Mouse (Mus musculus) spleen, postnatal 0 days (tissue): ENCODE measurements around the gene Klhl11. TPM values are rescaled to one million over a fixed set of nuclear protein-coding genes. Genes with fewer than 3 reads are reported as not detected.

Source experiments
- polyA plus RNA-seq: library from polyadenylated mRNA; unstranded; fragments of >200 nt; fragmentation: Nextera tagmentation; extraction: Ambion mirVana; gene quantifications from 2 replicates; pipeline ENCODE4 v1.2.1, GENCODE M21; 2015

The Klhl11 gene
- polyA plus RNA-seq, result 1.9 and 2.7 TPM in 2 replicates

DNA sequence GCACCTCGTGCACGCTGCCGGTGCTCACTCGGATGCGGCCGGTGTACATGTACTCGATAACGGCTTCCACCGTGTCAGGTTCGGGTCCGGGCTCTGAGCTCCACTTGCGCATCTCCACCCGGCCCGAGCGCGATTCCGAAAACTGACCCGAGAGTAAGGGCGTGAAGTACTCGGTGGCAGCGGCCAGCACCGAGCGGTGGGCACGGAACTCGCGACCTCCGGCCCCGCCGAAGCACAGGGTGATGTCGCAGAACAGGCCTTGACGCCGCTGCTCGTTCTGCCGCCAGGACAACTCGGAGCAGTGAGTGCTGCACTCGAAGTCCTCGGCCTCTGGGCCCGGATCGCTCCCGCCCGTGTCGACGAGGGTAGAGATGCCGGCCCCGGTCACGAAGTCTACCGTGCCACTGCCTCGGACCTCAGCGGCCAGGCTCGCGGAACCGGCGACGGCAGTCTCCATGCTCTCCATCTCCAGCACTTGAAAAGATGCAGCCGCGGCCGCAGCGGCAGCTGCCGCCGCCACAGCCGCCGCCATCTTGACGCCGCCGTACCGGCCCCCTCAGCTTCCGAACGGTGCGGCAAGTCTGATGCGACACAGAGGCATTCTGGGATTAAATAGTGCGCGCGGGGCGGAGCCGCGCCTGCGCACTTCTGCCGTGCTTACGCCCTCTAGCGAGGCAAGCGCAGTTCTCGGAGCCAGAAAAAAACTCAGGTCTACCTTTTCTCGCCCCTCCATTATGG is at the start of gene Klhl11:
Gene Klhl11, minus strand, starts transcription at position 545 of the 738 bp plus-strand sequence.

DNA sequence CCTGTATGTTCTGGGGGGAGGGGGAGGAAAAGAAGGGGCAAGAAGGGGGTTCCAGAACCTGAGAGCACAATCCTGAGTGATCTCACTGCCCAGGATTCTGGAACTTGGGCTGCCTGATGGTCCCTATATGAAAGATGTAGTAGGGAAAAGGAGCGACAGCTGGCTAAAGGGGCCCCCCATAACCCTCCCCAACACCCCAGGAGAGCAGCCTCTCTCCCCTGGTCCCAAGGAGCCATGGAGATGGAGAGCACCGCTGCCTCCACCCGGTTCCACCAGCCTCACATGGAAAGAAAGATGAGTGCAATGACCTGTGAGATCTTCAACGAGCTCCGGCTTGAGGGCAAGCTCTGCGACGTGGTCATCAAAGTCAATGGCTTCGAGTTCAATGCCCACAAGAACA is 30.7 kb downstream of the Klhl11 start, which contains the start of the genes Nt5c3b and Klhl10:
Gene Nt5c3b, minus strand, starts transcription at position 12 of the 400 bp plus-strand sequence.
Gene Klhl10, plus strand, starts transcription at position 121 of the 400 bp plus-strand sequence.

DNA sequence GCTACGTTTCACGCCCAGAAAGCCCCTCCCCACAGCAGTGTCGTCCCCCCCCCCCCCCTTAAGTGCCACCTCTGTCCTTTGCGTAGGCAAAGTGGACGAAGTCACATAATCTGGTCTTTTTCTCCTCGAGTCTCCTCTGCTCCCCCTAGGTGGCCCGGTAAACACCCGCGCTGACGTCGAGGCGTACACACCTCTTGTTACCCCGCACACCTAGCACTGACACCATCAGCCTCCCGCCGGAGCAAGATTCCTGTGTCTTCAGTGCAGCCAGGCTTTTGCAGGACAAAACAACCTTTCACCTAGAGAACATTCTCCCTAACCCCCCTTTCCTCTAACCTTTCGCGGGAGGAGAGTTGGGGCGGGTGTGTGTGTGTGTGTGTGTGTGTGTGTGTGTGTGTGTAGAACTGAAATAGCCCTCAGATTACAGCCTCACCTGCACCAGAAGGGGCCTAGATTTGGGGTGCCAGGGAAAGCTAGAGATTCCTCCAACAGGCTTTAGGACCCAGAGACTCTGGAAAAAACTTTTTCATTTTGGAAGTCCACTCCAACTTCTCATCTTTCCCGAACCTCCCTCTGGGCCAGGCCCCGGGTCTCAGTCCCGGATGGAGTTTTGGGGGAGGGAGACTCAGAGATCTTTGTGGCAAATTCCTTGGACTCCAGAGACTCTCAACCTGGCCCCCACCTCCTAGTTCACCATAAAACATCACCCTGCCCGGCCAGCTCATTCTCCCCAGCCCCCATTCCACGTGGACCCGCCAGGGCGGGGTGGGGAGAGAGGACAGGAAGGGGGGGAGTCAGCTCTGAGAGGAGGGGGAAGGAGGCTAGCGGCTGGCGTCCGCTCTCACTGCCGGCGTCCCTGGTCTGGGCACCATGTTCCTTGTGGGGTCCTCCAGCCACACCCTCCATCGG is 57.4 kb downstream of the Klhl11 start, which contains the start of gene Fkbp10:
Gene Fkbp10, plus strand, starts transcription at position 784 of the 909 bp plus-strand sequence.

DNA sequence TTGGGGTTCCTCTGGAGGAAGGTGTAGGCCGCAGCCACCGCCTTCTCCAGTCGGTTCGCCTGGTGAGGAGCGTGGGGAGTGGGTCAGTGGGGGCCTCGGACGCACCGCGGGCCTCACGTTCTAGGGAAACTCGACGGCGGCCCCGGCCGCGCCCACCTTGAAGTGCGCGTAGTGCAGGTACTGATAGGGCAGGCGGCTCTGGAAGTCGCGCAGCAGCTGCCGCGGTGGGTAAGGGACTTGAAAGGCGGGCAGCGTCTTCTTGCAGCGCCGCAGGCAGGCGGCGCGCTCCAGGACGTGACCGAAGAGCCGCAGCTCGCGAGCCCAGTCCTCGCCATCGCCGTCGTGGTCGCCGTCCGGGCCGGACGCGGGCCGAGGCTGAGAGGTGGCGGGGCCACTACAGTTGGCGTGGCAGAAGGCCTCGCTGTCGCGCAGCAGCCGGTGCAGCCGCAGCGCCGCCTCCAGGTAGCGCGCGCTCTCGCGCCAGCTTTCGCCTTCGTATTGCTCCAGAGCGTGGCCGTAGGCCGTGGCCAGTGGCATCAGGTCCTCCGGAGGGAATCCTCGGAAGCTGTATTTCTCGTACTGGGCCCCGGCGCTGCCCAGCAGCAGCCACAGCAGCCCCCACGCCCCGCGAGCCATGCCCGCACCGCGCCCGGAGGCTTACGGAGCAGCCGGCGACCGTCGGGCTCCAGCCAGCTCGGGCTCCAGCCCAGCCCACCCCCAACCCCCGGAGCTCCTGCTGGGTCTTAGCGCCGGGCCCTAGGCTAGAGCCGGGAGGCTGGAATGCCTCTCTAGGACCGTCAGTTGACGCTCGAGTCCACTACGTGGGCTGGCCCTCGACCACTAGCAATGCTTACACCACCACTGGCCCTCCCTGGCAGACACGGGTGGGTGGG is 58.3 kb downstream of the Klhl11 start, which contains the start of gene P3h4:
Gene P3h4, minus strand, starts transcription at position 816 of the 893 bp plus-strand sequence.

Other genes with a start within 250 kb of the Klhl11 start
- not detected in 2 replicates for gene Krt16, start 223.8 kb downstream of the Klhl11 start, polyA plus RNA-seq
- 0.35 and 0.47 TPM in 2 replicates for gene Krt17, start 211.7 kb downstream of the Klhl11 start, polyA plus RNA-seq
- gene Krt42, start 202.9 kb downstream of the Klhl11 start, polyA plus RNA-seq, result not detected in 2 replicates
- 1,779 and 1,788 TPM in 2 replicates for gene Eif1, start 152.9 kb downstream of the Klhl11 start, polyA plus RNA-seq
- not detected in 2 replicates for gene Gast, start 138.3 kb downstream of the Klhl11 start, polyA plus RNA-seq
- 1.9 and 2.3 TPM in 2 replicates for gene Hap1, start 116.6 kb downstream of the Klhl11 start, polyA plus RNA-seq
- gene Jup, start 75.0 kb downstream of the Klhl11 start, polyA plus RNA-seq, result 17.7 and 22.8 TPM in 2 replicates
- 11.7 and 17.0 TPM in 2 replicates for gene P3h4, start 57.9 kb downstream of the Klhl11 start, polyA plus RNA-seq
- gene Fkbp10, start 57.0 kb downstream of the Klhl11 start, polyA plus RNA-seq, result 30.1 and 37.1 TPM in 2 replicates
- gene Nt5c3b, start 30.9 kb downstream of the Klhl11 start, polyA plus RNA-seq, result 37.4 and 44.0 TPM in 2 replicates
- gene Klhl10, start 30.8 kb downstream of the Klhl11 start, polyA plus RNA-seq, result 0.07 and 0.27 TPM in 2 replicates
- gene Acly, start 55.3 kb upstream of the Klhl11 start, polyA plus RNA-seq, result 36.3 and 40.0 TPM in 2 replicates
- gene Ttc25, start 72.9 kb upstream of the Klhl11 start, polyA plus RNA-seq, result 0.22 TPM in 2 replicates
- gene Cnp, start 102.2 kb upstream of the Klhl11 start, polyA plus RNA-seq, result 33.2 and 40.8 TPM in 2 replicates
- 22.4 and 25.7 TPM in 2 replicates for gene Nkiras2, start 146.5 kb upstream of the Klhl11 start, polyA plus RNA-seq
- 88.8 and 94.0 TPM in 2 replicates for gene Dnajc7, start 147.4 kb upstream of the Klhl11 start, polyA plus RNA-seq
- 0.15 and 0.22 TPM in 2 replicates for gene Zfp385c, start 219.7 kb upstream of the Klhl11 start, polyA plus RNA-seq
- gene Dhx58, start 231.5 kb upstream of the Klhl11 start, polyA plus RNA-seq, result 6.6 and 10.1 TPM in 2 replicates
- 18.7 and 20.4 TPM in 2 replicates for gene Kat2a, start 239.7 kb upstream of the Klhl11 start, polyA plus RNA-seq
- gene Hspb9, start 241.1 kb upstream of the Klhl11 start, polyA plus RNA-seq, result 0.35 and 0.42 TPM in 2 replicates